Mouse (Mus musculus) monocyte, adult 2 months (primary cell): ENCODE data around the gene Dusp19.
A peak's percentile ranks its signal among the peaks of the same experiment; 100 is the strongest.

Source experiments
- DNase-seq, 2 experiments: peaks; one replicate each; pipeline ENCODE4 v3.0.0; 2022; ENCODE audit warnings: low spot score in 2 of 2, low read depth in 1 of 2

Dusp19 gene

GRCm38 (mm10) chr2:80616854-80617737 is at the start of gene Dusp19, which contains the start of gene Nup35:
TSS of gene Dusp19 (plus strand) at chr2:80617045.
TSS of gene Nup35 (plus strand) at chr2:80617236.
- DNase-seq: peak; percentile 37 to 53

DNA sequence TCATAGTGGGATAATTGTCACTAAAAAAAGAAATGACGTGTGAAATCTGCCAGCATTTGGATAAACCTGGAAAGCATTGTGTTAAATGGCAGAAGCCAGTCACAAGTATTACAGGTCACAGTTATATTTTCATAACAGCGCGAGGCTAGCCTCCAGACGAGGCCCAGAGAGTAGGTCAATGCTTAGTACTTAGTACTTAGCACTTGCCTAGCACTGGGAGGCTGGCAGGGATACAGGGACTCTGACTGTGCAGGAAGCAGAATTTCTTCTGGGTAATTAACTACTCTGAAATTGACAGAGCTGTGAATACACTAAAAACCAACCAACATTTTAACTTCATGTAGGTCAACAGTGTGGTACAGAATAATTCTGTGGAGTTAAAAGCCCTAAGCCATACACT is 49.4 kb upstream of the Dusp19 start:
- no peak for DNase-seq

DNA sequence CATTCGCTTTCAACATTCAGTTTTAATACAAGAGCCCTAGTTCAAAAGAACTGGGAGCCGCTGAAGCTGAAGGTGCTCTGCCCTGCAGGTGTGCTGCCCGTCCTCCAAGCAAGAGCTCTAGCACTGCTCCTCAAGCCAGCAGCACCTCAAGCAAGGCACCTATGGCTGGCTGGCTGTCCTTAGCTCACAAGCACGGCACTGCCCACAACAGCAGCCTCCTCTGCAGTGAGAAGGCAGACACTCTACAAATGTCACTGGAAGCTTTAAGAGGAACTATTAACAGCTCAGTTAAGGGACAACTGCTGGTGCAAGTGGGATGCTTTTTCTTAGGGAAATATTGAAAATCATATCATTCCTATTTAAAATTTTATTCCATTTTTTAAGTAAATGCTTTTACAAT is 46.2 kb upstream of the Dusp19 start:
- DNase-seq: no peak

- DNase-seq: no peak
These were observed 39.6 kb upstream of the Dusp19 start for GRCm38 (mm10) chr2:80577286-80577685.

DNA sequence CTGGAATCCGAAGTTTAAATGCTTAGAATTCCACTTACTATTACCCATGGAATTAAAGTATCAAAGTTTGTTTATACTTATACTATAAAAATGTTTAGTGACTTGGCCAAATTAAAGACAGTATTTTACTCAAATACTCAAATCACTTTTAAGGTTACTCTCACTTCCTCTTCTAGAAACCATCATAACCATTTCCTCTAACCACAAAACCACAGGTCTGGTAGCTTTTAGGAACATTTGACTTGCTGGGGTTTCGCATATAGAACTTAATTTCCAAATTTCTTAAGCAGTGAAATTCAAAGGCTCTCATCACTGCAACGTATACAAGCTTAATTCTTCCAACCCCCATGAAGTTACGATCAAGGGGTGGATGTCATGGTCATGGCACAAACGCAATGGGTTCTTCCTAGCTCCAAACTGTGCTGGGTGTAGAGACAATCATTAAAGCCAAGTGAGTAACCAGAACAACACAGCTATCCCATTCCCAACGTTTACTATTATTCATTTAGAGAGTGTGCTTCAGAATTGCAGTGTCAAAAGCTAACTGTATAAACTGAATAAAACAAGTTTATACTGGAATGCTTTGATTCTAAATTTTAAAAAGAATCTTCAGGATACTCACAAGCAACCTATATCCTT is 37.5 kb upstream of the Dusp19 start:
- peak in 1 of 2 experiments; percentile 5 for DNase-seq

GRCm38 (mm10) chr2:80580311-80580961 is 36.4 kb upstream of the Dusp19 start:
- no peak for DNase-seq

DNA sequence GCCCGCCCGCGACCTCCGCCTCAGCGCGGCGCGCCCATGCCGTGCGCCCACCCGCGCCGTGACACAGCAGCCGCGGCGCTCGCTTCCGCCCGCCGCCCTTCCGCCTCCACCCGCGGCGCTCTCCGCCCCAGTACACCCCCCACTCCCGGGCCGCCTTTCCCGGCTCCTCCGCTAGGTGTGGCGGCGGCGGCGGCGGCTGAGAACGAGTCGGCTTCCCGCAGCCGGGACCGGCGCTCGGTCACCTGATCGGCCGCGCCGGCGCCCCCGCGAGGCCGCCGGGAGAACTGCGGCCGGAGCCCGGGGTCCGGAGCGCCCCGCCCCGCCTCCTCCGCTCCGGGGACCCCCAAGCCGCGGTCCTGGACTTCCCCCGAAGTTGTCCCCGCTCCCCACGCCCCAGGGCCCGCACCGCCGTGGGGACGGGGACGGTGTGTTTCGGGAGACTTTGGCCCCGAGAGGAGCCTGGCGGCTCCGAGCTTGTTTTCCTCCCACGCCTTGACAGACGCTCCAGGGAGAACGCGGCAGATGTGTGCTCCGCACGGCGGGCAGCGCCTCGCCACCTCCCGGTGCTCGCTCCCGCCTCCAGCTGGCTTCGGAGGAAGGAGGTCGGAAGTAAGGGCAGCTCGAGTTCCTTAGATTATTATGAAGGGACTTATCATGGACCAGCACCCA is 35.7 kb upstream of the Dusp19 start, which contains the start of gene Nckap1:
Nckap1 (minus strand) TSS at position 338 of the 669 bp plus-strand sequence.
- DNase-seq: peak in 1 of 2 experiments; percentile 5

GRCm38 (mm10) chr2:80582356-80582755 is 34.5 kb upstream of the Dusp19 start:
- DNase-seq: no peak

- DNase-seq: no peak
These were observed 22.5 kb upstream of the Dusp19 start for GRCm38 (mm10) chr2:80594215-80594918.

- no peak for DNase-seq
These were observed 19.9 kb upstream of the Dusp19 start for GRCm38 (mm10) chr2:80596960-80597359.

DNA sequence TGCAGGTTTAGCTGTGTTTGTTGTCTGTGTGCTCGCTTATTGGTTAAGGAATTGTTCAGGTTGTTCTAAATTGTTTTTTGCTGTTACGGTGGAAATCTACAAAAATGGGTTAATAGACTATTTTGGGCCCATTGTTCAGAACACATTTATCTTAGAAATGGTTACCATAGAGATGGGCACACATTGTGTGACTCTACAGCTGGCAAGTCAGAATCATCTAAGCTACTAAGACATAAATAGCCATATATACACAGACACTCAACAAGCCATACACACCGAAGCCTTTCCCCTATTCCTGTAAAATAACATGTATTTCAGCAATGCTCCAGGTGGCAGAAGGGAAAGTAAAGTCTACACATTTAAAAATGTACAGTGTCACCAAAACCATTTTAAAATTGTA is 17.0 kb upstream of the Dusp19 start:
- no peak for DNase-seq

- DNase-seq: no peak
These were observed 16.2 kb upstream of the Dusp19 start for GRCm38 (mm10) chr2:80600611-80601010.

DNA sequence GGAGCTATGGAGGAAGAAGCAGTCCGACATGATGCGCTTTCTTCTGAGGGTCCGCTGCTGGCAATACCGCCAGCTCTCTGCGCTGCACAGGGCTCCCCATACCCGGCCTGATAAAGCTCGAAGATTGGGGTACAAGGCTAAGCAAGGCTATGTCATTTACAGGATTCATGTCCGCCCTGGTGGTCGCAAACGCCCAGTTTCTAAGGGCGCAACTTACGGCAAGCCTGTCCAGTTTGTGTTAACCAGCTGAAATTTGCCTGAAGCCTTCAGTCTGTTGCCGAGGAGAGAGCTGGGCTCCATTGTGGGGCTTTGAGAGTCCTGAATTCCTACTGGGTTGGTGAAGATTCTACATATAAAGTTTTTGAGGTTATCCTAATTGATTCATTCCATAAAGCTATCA is 14.1 kb upstream of the Dusp19 start:
- DNase-seq: no peak

DNA sequence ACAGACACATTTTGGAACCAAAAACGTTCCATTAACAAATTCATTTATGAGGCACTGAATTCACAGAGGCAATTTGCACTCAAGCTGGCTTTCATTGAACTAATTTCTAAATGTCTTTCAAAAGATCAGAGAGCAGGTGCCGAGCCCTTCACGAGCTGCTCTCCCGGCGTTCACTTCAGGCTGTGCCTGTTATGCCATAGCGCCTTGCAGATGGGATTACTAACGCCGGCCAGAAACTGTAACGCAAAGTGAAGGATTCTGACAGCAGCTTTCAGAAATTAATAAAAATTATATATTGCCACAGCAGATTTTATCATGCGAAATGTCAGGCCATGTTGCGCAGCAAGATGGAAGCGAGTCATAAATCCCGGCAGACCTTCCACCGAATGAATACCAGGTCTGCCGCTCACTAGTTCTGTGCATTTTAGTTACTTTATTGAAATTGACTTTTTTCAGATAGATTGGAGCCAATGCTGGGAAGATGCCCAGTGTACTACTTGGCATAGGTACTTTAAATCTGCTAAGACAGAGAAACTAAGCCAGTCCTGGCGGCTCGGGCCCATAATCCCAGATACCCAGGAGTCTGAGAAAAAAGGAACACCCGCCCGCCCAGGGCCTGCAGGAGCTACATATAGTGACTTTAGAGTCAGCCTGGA is 12.9 kb upstream of the Dusp19 start:
- DNase-seq: no peak

- no peak for DNase-seq
These were observed 4.6 kb upstream of the Dusp19 start for GRCm38 (mm10) chr2:80612286-80612685.

DNA sequence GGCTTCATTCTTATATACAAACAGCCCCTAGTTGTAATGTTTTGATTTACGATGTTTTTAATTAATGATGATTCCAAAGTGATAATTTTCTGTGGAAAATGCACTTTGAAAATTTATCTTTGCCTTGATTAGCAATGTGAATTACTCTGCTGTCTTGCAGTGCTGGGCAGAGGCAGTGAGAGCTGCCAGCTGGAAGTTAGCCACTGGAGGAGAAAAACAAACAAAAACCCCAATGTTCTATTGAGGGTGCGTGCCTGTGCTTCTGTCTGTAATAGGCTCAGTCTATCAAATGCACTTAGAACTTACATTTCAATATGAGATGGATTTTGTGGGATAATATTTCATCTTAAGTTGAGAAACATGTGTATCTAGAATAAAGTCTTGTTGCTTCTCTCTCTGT is 4.0 kb upstream of the Dusp19 start:
- no peak for DNase-seq

GRCm38 (mm10) chr2:80618991-80619390 is 2.1 kb downstream of the Dusp19 start:
- no peak for DNase-seq

- no peak for DNase-seq
These were observed 5.1 kb downstream of the Dusp19 start for GRCm38 (mm10) chr2:80621921-80622320.

- no peak for DNase-seq
These were observed 7.7 kb downstream of the Dusp19 start for GRCm38 (mm10) chr2:80624523-80624922.
